Mouse (Mus musculus): ENCODE results near the gene Lyar. TPM values are rescaled to one million over a fixed set of nuclear protein-coding genes. Genes with fewer than 3 reads are reported as not detected.
A peak's percentile ranks its signal among the peaks of the same experiment; 100 is the strongest.

The Lyar gene
- total and polyA plus RNA-seq, 3 experiments = 5.4 to 20.5 (median 16.8) TPM

DNA sequence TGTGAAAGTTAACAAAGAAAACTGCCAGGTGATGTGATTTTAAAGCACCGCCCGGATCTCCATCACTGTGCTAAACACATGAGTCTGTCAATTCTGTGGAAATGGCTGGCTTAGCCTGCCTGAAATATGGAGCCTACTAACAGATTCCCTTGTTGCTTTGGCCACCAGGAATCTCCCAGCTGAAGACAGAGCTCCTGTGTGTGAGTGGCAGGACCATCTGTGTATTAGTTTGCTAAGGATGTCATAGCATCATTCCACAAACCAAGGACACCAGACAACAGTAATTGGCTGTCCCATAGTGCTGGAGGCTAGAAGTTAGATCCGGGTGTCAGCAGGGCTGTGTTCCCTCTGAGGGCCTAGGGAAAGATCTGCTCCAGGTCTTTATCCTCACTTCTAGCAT lies 29.4 kb upstream of the Lyar start:
- Histone ChIP-seq H3K79me2 (replicated peaks; ENCODE audit: control insufficient read depth, insufficient read depth, low read length) (no peaks in the 10 kb centered on the region), H3K27me3 (ENCODE audit: control insufficient read depth, insufficient read depth, low read length) (no peaks in the 10 kb centered on the region), H3K36me3 (ENCODE audit: control insufficient read depth, insufficient read depth, low read length) (no peaks in the 10 kb centered on the region), H3K4me1 (ENCODE audit: control insufficient read depth, insufficient read depth, low read length) (no peaks in the 10 kb centered on the region), H3K27ac (no peak overlapping the region), H3K4me3 (no peak overlapping the region), H3K9ac (ENCODE audit: low read depth, low read length) (no peak overlapping the region)
- DNase-seq = no peak
- TF ChIP-seq CTCF (IDR thresholded peaks at IDR 0.05) (no peak), EP300 (IDR thresholded peaks at IDR 0.05; ENCODE audit: insufficient read depth, low read depth, low read length) (no peak)
- 82% methylated on average over 3 of the region's 3 CpGs for WGBS
- intact Hi-C loops (cut with DNase I) = loop anchor here (10.0 kb wide), 1 partner anchor 286 kb away; no protein-coding TSS in a partner anchor

DNA sequence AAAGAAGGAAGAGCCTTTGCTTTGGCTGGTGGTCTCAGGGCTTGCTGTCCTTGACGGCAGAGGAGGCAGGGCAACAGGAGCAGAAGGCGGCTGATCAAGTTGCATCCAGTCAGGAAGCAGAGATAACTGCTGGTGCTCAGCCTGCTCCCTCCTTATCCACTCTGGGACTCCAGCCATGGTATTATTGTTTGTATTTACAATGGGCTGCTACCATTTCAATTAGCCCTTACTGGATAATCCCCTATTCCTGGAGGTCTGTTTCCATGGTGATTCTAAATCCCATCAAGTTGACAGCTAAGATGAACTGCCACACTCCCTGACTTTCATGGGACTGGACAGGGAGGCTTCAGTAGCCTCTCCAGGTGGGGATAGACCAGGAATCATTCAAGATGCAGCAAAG lies 25.3 kb upstream of the Lyar start:
- H3K36me3 ChIP-seq (ENCODE audit: control insufficient read depth, insufficient read depth, low read length) = no peaks in the 10 kb centered on the region
- no peak overlapping the region for H3K9ac ChIP-seq (ENCODE audit: low read depth, low read length)
- intact Hi-C loops (cut with DNase I) = loop anchor here (5.0 to 10.0 kb wide), 3 partner anchors 98 to 898 kb away; no protein-coding TSS in a partner anchor
- H3K27me3 ChIP-seq (ENCODE audit: control insufficient read depth, insufficient read depth, low read length) = no peaks in the 10 kb centered on the region
- no peak for DNase-seq
- no peaks in the 10 kb centered on the region for H3K79me2 ChIP-seq (replicated peaks; ENCODE audit: control insufficient read depth, insufficient read depth, low read length)
- TF ChIP-seq CTCF (IDR thresholded peaks at IDR 0.05) (no peak), POLR2A (IDR thresholded peaks at IDR 0.05; ENCODE audit: insufficient read depth, low read depth, low read length) (no peak)
- 33% methylated on average over 2 of the region's 2 CpGs for WGBS
- no peak overlapping the region for H3K4me3 ChIP-seq
- no peaks in the 10 kb centered on the region for H3K4me1 ChIP-seq (ENCODE audit: control insufficient read depth, insufficient read depth, low read length)
- H3K27ac ChIP-seq = no peak overlapping the region

- Histone ChIP-seq H3K9ac (ENCODE audit: low read depth, low read length) (no peak overlapping the region), H3K27me3 (ENCODE audit: control insufficient read depth, insufficient read depth, low read length) (no peaks in the 10 kb centered on the region), H3K4me1 (ENCODE audit: control insufficient read depth, insufficient read depth, low read length) (no peaks in the 10 kb centered on the region), H3K79me2 (replicated peaks; ENCODE audit: control insufficient read depth, insufficient read depth, low read length) (no peaks in the 10 kb centered on the region), H3K4me3 (no peak overlapping the region), H3K36me3 (ENCODE audit: control insufficient read depth, insufficient read depth, low read length) (no peaks in the 10 kb centered on the region), H3K27ac (no peak overlapping the region)
- intact Hi-C loops (cut with DNase I) = loop anchor here (5.0 to 10.0 kb wide), 3 partner anchors 99 to 899 kb away; no protein-coding TSS in a partner anchor
- DNase-seq = no peak
- TF ChIP-seq EP300 (IDR thresholded peaks at IDR 0.05; ENCODE audit: insufficient read depth, low read depth, low read length) (no peak), POLR2A (IDR thresholded peaks at IDR 0.05; ENCODE audit: insufficient read depth, low read depth, low read length) (no peak), CTCF (IDR thresholded peaks at IDR 0.05) (no peak)
Observed at GRCm38 (mm10) chr5:38195941-38196340, 24.3 kb upstream of the Lyar start.

DNA sequence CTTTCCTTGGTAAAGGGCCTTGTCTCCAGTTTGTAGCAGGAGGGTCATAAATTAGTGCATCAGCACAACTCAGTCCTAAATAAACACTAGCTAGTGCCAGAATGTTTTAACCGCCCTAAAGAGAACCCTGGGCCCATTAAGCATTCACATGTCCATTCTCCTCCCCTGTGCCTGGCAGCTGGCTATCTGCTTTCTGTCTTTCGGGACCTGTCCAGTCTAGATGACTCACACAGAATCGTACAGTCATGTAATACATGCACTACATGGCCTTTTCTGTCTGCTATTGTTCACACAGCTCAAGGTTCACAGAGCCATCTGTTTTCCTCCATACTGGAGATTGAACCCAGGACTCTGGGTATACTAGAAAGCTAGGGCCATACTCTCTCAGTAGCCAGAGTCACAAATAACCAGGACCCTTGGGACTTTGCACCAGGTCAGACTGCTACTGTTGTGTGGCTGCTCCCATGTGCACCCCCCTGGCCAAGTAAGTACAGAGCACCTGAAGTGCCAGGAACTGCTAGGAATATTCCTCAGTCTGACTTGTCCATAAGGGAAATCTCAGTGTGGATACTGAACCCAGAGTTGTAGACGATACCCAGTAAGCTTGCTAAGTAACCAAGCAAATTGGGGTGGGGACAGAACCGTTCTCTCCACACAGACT lies 23.3 kb upstream of the Lyar start:
- intact Hi-C loops (cut with DNase I) = loop anchor here (5.0 to 10.0 kb wide), 3 partner anchors 100 to 900 kb away; no protein-coding TSS in a partner anchor
- Histone ChIP-seq H3K4me3 (no peak overlapping the region), H3K9ac (ENCODE audit: low read depth, low read length) (no peak overlapping the region), H3K4me1 (ENCODE audit: control insufficient read depth, insufficient read depth, low read length) (no peaks in the 10 kb centered on the region), H3K36me3 (ENCODE audit: control insufficient read depth, insufficient read depth, low read length) (no peaks in the 10 kb centered on the region), H3K27ac (no peak overlapping the region), H3K79me2 (replicated peaks; ENCODE audit: control insufficient read depth, insufficient read depth, low read length) (no peaks in the 10 kb centered on the region), H3K27me3 (ENCODE audit: control insufficient read depth, insufficient read depth, low read length) (no peaks in the 10 kb centered on the region)
- DNase-seq = no peak
- WGBS = 63% methylated on average over 5 of the region's 5 CpGs
- TF ChIP-seq POLR2A (IDR thresholded peaks at IDR 0.05; ENCODE audit: insufficient read depth, low read depth, low read length) (no peak), EP300 (IDR thresholded peaks at IDR 0.05; ENCODE audit: insufficient read depth, low read depth, low read length) (no peak), CTCF (IDR thresholded peaks at IDR 0.05) (no peak)

- no peak overlapping the region for H3K9ac ChIP-seq (ENCODE audit: low read depth, low read length)
- no peaks in the 10 kb centered on the region for H3K36me3 ChIP-seq (ENCODE audit: control insufficient read depth, insufficient read depth, low read length)
- TF ChIP-seq EP300 (IDR thresholded peaks at IDR 0.05; ENCODE audit: insufficient read depth, low read depth, low read length) (peak; percentile 80), POLR2A (IDR thresholded peaks at IDR 0.05; ENCODE audit: insufficient read depth, low read depth, low read length) (no peak), CTCF (IDR thresholded peaks at IDR 0.05) (peak; percentile 91)
- H3K27me3 ChIP-seq (ENCODE audit: control insufficient read depth, insufficient read depth, low read length) = no peaks in the 10 kb centered on the region
- H3K27ac ChIP-seq = no peak overlapping the region
- no peak overlapping the region for H3K4me3 ChIP-seq
- intact Hi-C loops (cut with DNase I) = loop anchor here (5.0 to 10.0 kb wide), 3 partner anchors 100 to 900 kb away; no protein-coding TSS in a partner anchor
- no peaks in the 10 kb centered on the region for H3K4me1 ChIP-seq (ENCODE audit: control insufficient read depth, insufficient read depth, low read length)
- WGBS = 21% methylated on average over 7 of the region's 7 CpGs
- H3K79me2 ChIP-seq (replicated peaks; ENCODE audit: control insufficient read depth, insufficient read depth, low read length) = no peaks in the 10 kb centered on the region
- DNase-seq = peak; percentile 74 to 86
Observed at GRCm38 (mm10) chr5:38197482-38197823, 22.8 kb upstream of the Lyar start.

DNA sequence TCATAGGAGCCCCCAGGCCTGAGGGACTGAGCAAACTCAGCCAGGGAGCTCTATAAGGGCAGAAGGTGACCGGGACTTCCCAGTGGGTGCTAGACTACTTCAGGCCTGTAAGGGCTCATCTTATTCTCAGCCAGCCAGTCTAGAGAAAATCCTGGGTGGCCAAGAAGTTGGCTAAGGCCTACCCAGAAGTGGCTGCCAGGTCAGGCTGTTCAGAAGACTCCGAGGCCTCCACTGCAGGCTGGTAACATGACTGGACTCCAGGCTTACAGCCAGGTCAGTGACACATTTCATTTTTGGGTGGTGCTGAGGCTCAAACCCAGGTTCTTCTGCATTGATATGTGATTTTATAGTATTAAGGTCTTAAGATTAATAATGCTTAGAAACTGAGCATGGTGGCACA lies 20.6 kb upstream of the Lyar start:
- Histone ChIP-seq H3K36me3 (ENCODE audit: control insufficient read depth, insufficient read depth, low read length) (no peaks in the 10 kb centered on the region), H3K4me3 (no peak overlapping the region), H3K27ac (no peak overlapping the region), H3K4me1 (ENCODE audit: control insufficient read depth, insufficient read depth, low read length) (no peaks in the 10 kb centered on the region), H3K27me3 (ENCODE audit: control insufficient read depth, insufficient read depth, low read length) (no peaks in the 10 kb centered on the region), H3K79me2 (replicated peaks; ENCODE audit: control insufficient read depth, insufficient read depth, low read length) (no peaks in the 10 kb centered on the region), H3K9ac (ENCODE audit: low read depth, low read length) (no peak overlapping the region)
- no peak for DNase-seq
- TF ChIP-seq EP300 (IDR thresholded peaks at IDR 0.05; ENCODE audit: insufficient read depth, low read depth, low read length) (no peak), CTCF (IDR thresholded peaks at IDR 0.05) (no peak), POLR2A (IDR thresholded peaks at IDR 0.05; ENCODE audit: insufficient read depth, low read depth, low read length) (no peak)
- 79% methylated on average over 2 of the region's 2 CpGs for WGBS
- intact Hi-C loops (cut with DNase I) = loop anchor here (5.0 to 10.0 kb wide), 3 partner anchors 102 to 902 kb away; no protein-coding TSS in a partner anchor
